Mouse (Mus musculus) hindbrain, embryonic 12.5 days (tissue): ENCODE results near the gene S100a11. TPM values are rescaled to one million over a fixed set of nuclear protein-coding genes. Genes with fewer than 3 reads are reported as not detected.
"Not testable (repeated sequence)": the region's sequence is repeated elsewhere in the genome, so short reads cannot be mapped to it uniquely, and the experiment has no call there.

Experiments used
- ATAC-seq: fragments of 200-750 bp; cut with Nextera tagmentation; 2 replicates; pipeline ENCODE4 v1.8.0; 2017; ENCODE audit warnings: moderate TSS enrichment; ENCODE audit not compliant: low FRiP score
- H3K27ac ChIP-seq: fragments of 300-500 bp; sonication (generic); 2 replicates; pipeline ENCODE4 v1.5.1; 2016; ENCODE audit warnings: mild to moderate bottlenecking
- H3K27me3 ChIP-seq: fragments of 300-500 bp; sonication (generic); 2 replicates; pipeline ENCODE4 v1.6.1; 2016; ENCODE audit warnings: mild to moderate bottlenecking
- H3K36me3 ChIP-seq: fragments of 300-500 bp; sonication (generic); 2 replicates; pipeline ENCODE4 v1.6.1; 2016; ENCODE audit warnings: mild to moderate bottlenecking
- H3K4me1 ChIP-seq: fragments of 300-500 bp; sonication (generic); 2 replicates; pipeline ENCODE4 v1.6.1; 2016
- H3K4me2 ChIP-seq: fragments of 300-500 bp; sonication (generic); replicated peaks from 2 replicates; pipeline ENCODE4 v1.6.1; 2016; ENCODE audit warnings: mild to moderate bottlenecking
- H3K4me3 ChIP-seq: fragments of 300-500 bp; sonication (generic); 2 replicates; pipeline ENCODE4 v1.5.1; 2016; ENCODE audit warnings: mild to moderate bottlenecking
- H3K9ac ChIP-seq: fragments of 300-500 bp; sonication (generic); 2 replicates; pipeline ENCODE4 v1.6.1; 2016; ENCODE audit warnings: mild to moderate bottlenecking, moderate library complexity
- H3K9me3 ChIP-seq: fragments of 300-500 bp; sonication (generic); replicated peaks from 2 replicates; pipeline ENCODE4 v1.6.1; 2016; ENCODE audit warnings: mild to moderate bottlenecking
- WGBS: fragments of 180-500 bp; shearing (Covaris S2); methylation state at CpG from one replicate; pipeline ENCODE4 v1.1.7; 2016; 5-methylcytosine and 5-hydroxymethylcytosine counted together
- polyA plus RNA-seq: library from polyadenylated mRNA; unstranded; fragments of >200 nt; fragmentation: Nextera tagmentation; extraction: Ambion mirVana; gene quantifications from 2 replicates; pipeline ENCODE4 v1.2.1, GENCODE M21; 2016

The S100a11 gene
- polyA plus RNA-seq = 606 and 628 TPM in 2 replicates

DNA sequence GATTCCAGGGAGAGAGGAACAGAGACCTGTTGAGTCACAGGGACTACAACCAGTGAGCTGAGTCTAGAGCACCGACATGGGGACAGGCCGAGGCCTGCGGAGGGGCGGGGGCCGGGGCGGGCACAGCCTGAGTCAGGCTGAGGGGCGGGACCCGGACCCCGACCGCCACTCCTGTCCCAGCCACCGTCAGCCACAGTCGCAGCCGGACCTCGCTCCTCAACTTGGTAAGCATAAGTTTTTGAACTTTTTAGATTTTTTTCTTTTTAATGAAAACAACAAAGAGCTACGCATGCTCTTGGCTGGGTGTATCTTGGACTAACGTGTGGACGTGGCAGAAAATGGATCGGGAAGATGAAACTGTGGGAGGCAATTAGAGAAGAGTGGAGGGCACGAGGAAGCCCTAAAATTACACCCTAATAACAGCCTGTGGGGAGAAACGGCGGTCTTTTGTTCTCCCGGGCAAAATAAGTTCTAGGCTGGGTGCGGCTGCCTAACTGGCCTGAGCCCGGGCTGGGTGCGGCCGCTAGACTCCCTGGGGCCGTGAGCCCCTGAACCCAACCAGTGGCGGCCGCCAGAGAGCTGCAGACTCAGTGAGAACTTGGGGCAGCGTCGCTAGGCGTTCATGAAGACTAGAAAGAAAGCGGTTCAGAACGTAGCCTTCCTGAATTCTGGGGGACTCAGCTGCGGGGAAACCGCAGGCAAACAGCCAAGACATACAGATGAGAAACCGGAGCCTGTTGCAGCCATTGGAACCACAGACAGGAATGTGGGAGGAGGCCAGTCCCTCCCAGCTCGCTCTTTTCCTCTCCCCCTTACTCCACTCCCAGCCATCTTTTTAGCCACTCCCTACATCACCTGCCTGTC is at the start of gene S100a11:
TSS of gene S100a11 (plus strand) at position 159 of the 864 bp plus-strand sequence.
- WGBS = 1% methylated on average over 36 of the region's 38 CpGs
- Histone ChIP-seq H3K27me3 (no peaks in the 10 kb centered on the region), H3K9me3 (no peaks in the 10 kb centered on the region), H3K36me3 (no peaks in the 10 kb centered on the region), H3K27ac (peak within 1 kb of the TSS; percentile 68; the same call in 1 of the 2 replicates), H3K4me2 (peak within 1 kb of the TSS; percentile 69), H3K9ac (peak within 1 kb of the TSS; percentile 54), H3K4me3 (peak within 1 kb of the TSS; percentile 47), H3K4me1 (peaks cover 9% of the 10 kb centered on the region)
- ATAC-seq = peak; percentile 87

- Histone ChIP-seq H3K4me3 (no peak overlapping the region), H3K4me1 (no peaks in the 10 kb centered on the region), H3K4me2 (no peak overlapping the region), H3K36me3 (no peaks in the 10 kb centered on the region), H3K27me3 (no peaks in the 10 kb centered on the region), H3K9ac (no peak overlapping the region), H3K27ac (no peak overlapping the region), H3K9me3 (no peaks in the 10 kb centered on the region)
- ATAC-seq = no peak
- WGBS = 94% methylated on average over 1 of the region's 1 CpGs
These were observed 40.2 kb upstream of the S100a11 start for GRCm38 (mm10) chr3:93480053-93480452.

DNA sequence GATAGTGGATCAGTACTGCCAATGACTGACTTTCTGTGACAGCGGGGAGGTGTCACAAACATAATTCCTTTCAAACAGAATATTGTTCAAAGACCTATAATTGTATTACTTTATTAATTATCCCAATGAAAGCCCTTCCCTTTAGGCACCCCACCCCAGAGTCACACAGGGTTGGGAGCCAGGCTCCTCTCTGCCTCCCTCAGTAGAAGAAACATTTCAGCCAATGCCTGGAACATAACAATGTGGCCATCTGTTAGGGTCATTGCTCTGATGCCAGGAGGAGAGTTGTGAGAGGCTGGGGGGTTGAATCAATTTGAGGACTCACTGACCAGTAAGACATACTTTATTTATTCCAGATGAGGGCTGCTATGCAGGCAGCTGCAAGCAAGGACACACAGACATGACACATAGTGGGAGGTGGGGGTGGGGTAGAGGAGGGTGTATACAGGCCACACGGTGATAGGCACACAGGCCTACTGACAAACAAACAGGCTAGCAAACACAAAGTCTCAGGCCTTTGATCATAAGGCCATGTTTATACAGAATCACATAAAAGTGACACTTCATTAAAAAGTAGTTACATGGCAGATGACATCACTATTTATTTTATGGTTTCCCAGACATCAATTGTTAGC is 38.2 kb upstream of the S100a11 start:
- no peaks in the 10 kb centered on the region for H3K27me3 ChIP-seq
- 72% methylated on average over 2 of the region's 2 CpGs for WGBS
- H3K4me1 ChIP-seq = no peaks in the 10 kb centered on the region
- no peak overlapping the region for H3K4me2 ChIP-seq
- no peaks in the 10 kb centered on the region for H3K36me3 ChIP-seq
- no peak overlapping the region for H3K9ac ChIP-seq
- ATAC-seq = no peak
- no peaks in the 10 kb centered on the region for H3K9me3 ChIP-seq
- no peak overlapping the region for H3K4me3 ChIP-seq
- no peak overlapping the region for H3K27ac ChIP-seq

- ATAC-seq = no peak
- no peaks in the 10 kb centered on the region for H3K36me3 ChIP-seq
- no peak overlapping the region for H3K4me3 ChIP-seq
- H3K4me1 ChIP-seq = no peaks in the 10 kb centered on the region
- H3K4me2 ChIP-seq = no peak overlapping the region
- WGBS = 90% methylated on average over 3 of the region's 3 CpGs
- H3K9me3 ChIP-seq = no peaks in the 10 kb centered on the region
- no peak overlapping the region for H3K27ac ChIP-seq
- no peak overlapping the region for H3K9ac ChIP-seq
- no peaks in the 10 kb centered on the region for H3K27me3 ChIP-seq
These were observed 34.7 kb upstream of the S100a11 start for GRCm38 (mm10) chr3:93485611-93486010.

- Histone ChIP-seq H3K4me1 (no peaks in the 10 kb centered on the region), H3K4me3 (no peak overlapping the region), H3K27ac (no peak overlapping the region), H3K4me2 (no peak overlapping the region), H3K27me3 (no peaks in the 10 kb centered on the region), H3K9ac (no peak overlapping the region), H3K9me3 (no peaks in the 10 kb centered on the region), H3K36me3 (no peaks in the 10 kb centered on the region)
- 89% methylated on average over 2 of the region's 2 CpGs for WGBS
- no peak for ATAC-seq
These were observed 31.7 kb upstream of the S100a11 start for GRCm38 (mm10) chr3:93488541-93488940.

DNA sequence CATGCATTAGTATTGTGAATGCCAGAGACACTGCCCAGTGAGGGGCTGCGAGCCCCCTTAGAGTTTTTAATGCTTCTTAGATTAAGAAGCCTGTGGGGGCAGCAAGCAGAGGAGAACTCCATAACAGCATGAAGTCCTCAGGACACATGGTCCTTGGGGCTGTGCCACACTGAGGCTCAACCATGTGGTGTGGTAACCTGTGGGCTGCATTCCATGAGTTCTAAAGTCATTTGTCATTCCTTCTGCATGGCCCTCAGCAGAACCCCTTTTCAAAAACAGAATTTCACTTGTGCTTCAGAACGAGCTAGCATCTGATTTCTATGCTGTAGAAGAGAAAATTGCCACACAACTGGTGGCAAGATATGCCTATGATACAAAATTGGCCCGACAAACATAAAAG is 28.1 kb upstream of the S100a11 start:
- no peaks in the 10 kb centered on the region for H3K27me3 ChIP-seq
- H3K9me3 ChIP-seq = no peaks in the 10 kb centered on the region
- no peak overlapping the region for H3K27ac ChIP-seq
- no peak overlapping the region for H3K9ac ChIP-seq
- no peaks in the 10 kb centered on the region for H3K36me3 ChIP-seq
- no peak for ATAC-seq
- no peak overlapping the region for H3K4me2 ChIP-seq
- WGBS = 81% methylated on average over 3 of the region's 3 CpGs
- H3K4me1 ChIP-seq = no peaks in the 10 kb centered on the region
- H3K4me3 ChIP-seq = no peak overlapping the region

- Histone ChIP-seq H3K27me3 (no peaks in the 10 kb centered on the region), H3K9me3 (no peaks in the 10 kb centered on the region), H3K36me3 (no peaks in the 10 kb centered on the region), H3K4me3 (no peak overlapping the region), H3K9ac (no peak overlapping the region), H3K4me2 (no peak overlapping the region), H3K4me1 (no peaks in the 10 kb centered on the region), H3K27ac (no peak overlapping the region)
- ATAC-seq = peak; percentile 80
- WGBS = 6% methylated on average over 4 of the region's 4 CpGs
These were observed 26.3 kb upstream of the S100a11 start for GRCm38 (mm10) chr3:93493992-93494391.

DNA sequence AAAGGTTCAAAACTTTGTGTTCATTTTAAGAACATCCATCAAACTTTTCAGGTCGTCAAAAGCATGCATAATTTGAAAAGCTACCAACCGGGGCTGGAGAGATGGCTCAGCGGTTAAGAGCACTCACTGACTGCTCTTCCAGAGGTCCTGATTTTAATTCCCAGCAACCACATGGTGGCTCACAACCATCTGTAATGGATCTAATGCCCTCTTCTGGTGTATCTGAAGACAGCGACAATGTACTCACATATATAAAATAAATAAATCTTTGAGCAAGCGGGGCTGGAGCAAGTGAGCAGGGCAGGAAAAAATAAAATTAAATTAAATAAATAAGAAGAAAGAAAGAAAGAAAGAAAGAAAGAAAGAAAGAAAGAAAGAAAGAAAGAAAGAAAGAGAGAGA is 25.5 kb upstream of the S100a11 start:
- not testable (repeated sequence) for H3K27me3 ChIP-seq, H3K36me3 ChIP-seq, H3K4me3 ChIP-seq, H3K4me2 ChIP-seq, H3K4me1 ChIP-seq, H3K9me3 ChIP-seq, H3K27ac ChIP-seq, ATAC-seq, H3K9ac ChIP-seq
- WGBS = 34% methylated on average over 5 of the region's 5 CpGs

DNA sequence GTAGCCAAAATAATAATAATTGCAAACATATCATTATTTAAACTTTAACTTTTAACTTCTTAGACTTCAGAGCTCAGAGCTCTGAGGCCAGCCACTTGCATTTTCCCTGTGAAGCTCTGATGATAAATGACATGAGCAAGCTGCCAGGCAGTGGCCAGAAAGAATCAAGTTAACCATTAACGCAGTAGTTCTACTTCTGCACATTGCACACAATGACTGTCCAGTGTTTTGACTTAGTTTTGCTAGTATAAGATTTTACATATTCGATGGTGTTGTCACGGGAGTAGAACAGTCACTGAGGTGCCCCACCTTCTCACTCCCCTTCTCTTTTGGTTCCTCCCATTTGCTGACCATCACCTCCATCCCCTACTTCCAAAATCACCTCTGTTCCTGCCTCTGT is 23.2 kb upstream of the S100a11 start:
- Histone ChIP-seq H3K4me3 (no peak overlapping the region), H3K27ac (no peak overlapping the region), H3K36me3 (no peaks in the 10 kb centered on the region), H3K4me1 (no peaks in the 10 kb centered on the region), H3K4me2 (no peak overlapping the region), H3K9me3 (peaks cover under 1% of the 10 kb centered on the region; the same call in 1 of the 2 replicates), H3K27me3 (no peaks in the 10 kb centered on the region), H3K9ac (no peak overlapping the region)
- 70% methylated on average over 3 of the region's 3 CpGs for WGBS
- no peak for ATAC-seq

DNA sequence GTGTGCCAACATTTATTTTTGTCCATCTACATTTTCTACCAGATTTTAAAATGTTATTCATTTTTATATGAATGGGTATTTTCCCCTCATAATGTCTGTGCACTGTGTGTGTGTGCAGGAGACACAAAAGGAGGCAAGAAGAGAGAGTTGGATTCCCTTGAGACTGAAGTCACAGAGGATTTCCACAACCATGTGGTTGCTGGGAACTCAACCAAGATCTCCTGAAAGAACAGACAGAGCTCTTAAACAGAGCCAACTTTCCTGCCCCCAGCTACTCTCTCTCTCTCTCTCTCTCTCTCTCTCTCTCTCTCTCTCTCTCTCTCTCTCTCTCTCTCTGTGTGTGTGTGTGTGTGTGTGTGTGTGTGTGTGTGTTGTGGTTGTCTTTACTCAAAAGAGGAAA is 21.2 kb upstream of the S100a11 start:
- ATAC-seq = no peak
- Histone ChIP-seq H3K4me2 (no peak overlapping the region), H3K9ac (no peak overlapping the region), H3K27me3 (no peaks in the 10 kb centered on the region), H3K9me3 (peaks cover 5% of the 10 kb centered on the region; the same call in 1 of the 2 replicates), H3K4me1 (no peaks in the 10 kb centered on the region), H3K27ac (no peak overlapping the region), H3K4me3 (no peak overlapping the region), H3K36me3 (no peaks in the 10 kb centered on the region)

DNA sequence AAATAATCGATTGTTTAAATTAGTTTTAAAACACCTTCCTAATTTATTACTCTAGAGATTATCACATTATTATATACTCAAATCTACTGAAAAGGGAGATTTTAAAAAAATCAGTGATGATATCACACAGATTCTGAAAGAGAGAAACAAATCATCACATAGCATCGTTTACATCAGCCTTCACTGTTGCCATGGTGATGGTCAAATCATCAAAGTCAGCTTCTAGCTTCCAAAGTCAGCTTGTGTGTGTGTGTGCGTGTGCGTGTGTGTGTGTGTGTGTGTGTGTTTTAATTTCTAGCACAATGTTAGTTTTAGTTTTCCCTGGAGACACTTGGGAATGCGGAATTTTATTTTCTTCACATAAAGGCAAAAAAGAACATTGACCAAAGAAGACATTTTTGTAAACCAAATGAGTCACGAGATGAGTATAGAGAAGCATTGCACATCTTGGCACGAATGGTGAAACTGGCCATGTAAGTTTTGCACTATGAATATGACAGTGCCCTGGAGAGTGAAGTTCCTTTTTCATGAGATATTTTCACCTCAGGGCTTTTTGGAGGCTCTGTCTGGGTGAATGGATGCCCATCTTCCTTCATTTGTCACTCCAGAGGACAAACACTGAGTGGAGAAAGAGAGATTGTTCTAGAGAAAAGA is 15.6 kb upstream of the S100a11 start:
- H3K27ac ChIP-seq = no peak overlapping the region
- WGBS = 82% methylated on average over 7 of the region's 7 CpGs
- H3K27me3 ChIP-seq = no peaks in the 10 kb centered on the region
- H3K9me3 ChIP-seq = peaks cover 5% of the 10 kb centered on the region; the same call in 1 of the 2 replicates
- no peak overlapping the region for H3K4me3 ChIP-seq
- no peaks in the 10 kb centered on the region for H3K4me1 ChIP-seq
- no peak overlapping the region for H3K4me2 ChIP-seq
- H3K36me3 ChIP-seq = no peaks in the 10 kb centered on the region
- no peak overlapping the region for H3K9ac ChIP-seq
- ATAC-seq = no peak
